ENCODE assay signal across 7 mouse cellular contexts in the genomic region with DNA sequence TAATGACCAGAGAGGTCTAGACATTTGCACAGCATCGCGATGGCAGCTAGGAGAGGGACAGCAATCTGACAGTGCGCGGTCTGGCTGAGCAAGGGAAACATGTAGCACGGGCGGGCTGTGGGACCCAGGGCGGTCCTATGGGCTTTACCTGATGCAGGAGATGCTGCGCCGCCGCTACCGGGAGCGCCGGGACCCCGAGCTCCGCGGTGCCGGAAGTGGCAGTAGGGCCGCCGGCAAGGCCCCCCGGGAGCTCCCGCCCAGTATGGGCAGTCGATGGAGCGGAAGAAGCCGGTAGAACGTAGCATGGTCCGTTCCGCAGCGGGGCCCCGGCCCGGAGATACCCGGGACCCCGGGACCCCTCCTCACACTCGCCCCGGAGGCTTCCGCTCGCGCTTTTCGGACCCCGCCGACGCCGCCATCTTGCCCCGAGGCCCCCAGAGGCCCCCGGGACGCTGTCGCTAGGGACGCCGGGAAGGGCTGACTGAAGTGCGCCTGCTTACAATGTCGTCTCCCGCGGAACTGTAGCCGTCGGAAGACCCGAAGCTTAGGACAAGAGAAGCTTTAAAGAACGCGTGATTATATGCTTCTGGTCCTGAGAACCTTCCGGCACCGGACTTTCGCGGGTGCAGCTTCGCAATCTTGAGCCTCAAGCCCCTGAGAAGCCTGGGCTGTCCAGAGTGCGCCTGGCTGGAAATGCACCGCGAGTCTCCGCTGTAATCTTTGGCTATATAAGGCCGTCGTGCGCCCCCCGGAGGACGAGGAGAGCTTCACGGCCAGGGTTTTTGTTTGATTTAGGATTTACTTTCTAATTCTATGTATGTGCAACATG. TPM values are rescaled to one million over a fixed set of nuclear protein-coding genes. Genes with fewer than 3 reads are reported as not detected.
DNase-seq lines count a peak whose midpoint lies in the region; ATAC-seq and TF ChIP-seq lines count a peak whose summit lies in the region.

A gene (minus strand): TSS at position 445 of the 829 bp plus-strand sequence.

- TF ChIP-seq CTCF in intestine, postnatal 0 days (IDR thresholded peaks at IDR 0.05; ENCODE audit: low read depth): peak; percentile 89
- TF ChIP-seq CTCF in small intestine, adult 2 months (IDR thresholded peaks at IDR 0.05; ENCODE audit: extremely low read depth, insufficient read length, insufficient replicate concordance, low read depth, low read length): peak; percentile 85

- DNase-seq in adrenal gland, postnatal 10 days: peak; percentile 95
- DNase-seq in embryonic facial prominence, embryonic 10.5 days (ENCODE audit: low spot score): peak; percentile 93
- no peak for DNase-seq in gonadal fat pad, adult 2 months (ENCODE audit: low read depth)
- peak; percentile 94 for DNase-seq in left cerebral cortex, postnatal 4 days

- H3K9me3 ChIP-seq in embryonic facial prominence, embryonic 10.5 days: no peaks in the 10 kb centered on the region
- H3K9me3 ChIP-seq in intestine, postnatal 0 days (ENCODE audit: control insufficient read depth): no peaks in the 10 kb centered on the region
- no peaks in the 10 kb centered on the region for H3K9me3 ChIP-seq in midbrain, embryonic 12.5 days

- intact Hi-C loops in left cerebral cortex, postnatal 4 days (cut with DNase I): loop anchor here (5.0 kb wide), 1 partner anchor 114 kb away; no protein-coding TSS in a partner anchor

- ATAC-seq in intestine, postnatal 0 days: peak; percentile 79
- peak; percentile 70 for ATAC-seq in midbrain, embryonic 12.5 days (ENCODE audit: low FRiP score, low read depth)

- no peak; the same call in none of the 2 replicates for TF ChIP-seq POLR2A in small intestine, adult 2 months (IDR thresholded peaks at IDR 0.05; ENCODE audit: low read depth, low read length)

- H3K9ac ChIP-seq in intestine, postnatal 0 days (ENCODE audit: low read depth, low read length): peak within 1 kb of the TSS; percentile 99
- H3K9ac ChIP-seq in midbrain, embryonic 12.5 days (replicated peaks): peak within 1 kb of the TSS; percentile 89

- H3K4me1 ChIP-seq in embryonic facial prominence, embryonic 10.5 days: peaks cover 44% of the 10 kb centered on the region
- 0 out of 2 replicates have a peak, but pooled peaks cover 6% of the 10 kb centered on the region for H3K4me1 ChIP-seq in intestine, postnatal 0 days (replicated peaks; ENCODE audit: control insufficient read depth, insufficient read depth, low read length)
- H3K4me1 ChIP-seq in midbrain, embryonic 12.5 days: peaks cover 45% of the 10 kb centered on the region
- peaks cover 14% of the 10 kb centered on the region for H3K4me1 ChIP-seq in small intestine, adult 2 months (ENCODE audit: control insufficient read depth, insufficient read depth, insufficient read length, low read length)

- H3K27ac ChIP-seq in embryonic facial prominence, embryonic 10.5 days (replicated peaks): peak within 1 kb of the TSS; percentile 99
- peak within 1 kb of the TSS; percentile 89 for H3K27ac ChIP-seq in intestine, postnatal 0 days (ENCODE audit: low read depth, low read length)
- H3K27ac ChIP-seq in midbrain, embryonic 12.5 days (replicated peaks): peak within 1 kb of the TSS; percentile 87
- peak within 1 kb of the TSS; percentile 88 for H3K27ac ChIP-seq in small intestine, adult 2 months (ENCODE audit: insufficient read depth, low read depth, low read length)

- H3K27me3 ChIP-seq in embryonic facial prominence, embryonic 10.5 days (replicated peaks; ENCODE audit: low read depth, poor library complexity, severe bottlenecking): no peaks in the 10 kb centered on the region
- H3K27me3 ChIP-seq in intestine, postnatal 0 days (replicated peaks; ENCODE audit: control insufficient read depth, insufficient read depth, low read length): no peaks in the 10 kb centered on the region
- H3K27me3 ChIP-seq in midbrain, embryonic 12.5 days: no peaks in the 10 kb centered on the region
- H3K27me3 ChIP-seq in small intestine, adult 2 months (ENCODE audit: control insufficient read depth, insufficient read depth, low read length): no peaks in the 10 kb centered on the region

- under 1% methylated on average over 72 of the region's 72 CpGs for WGBS in embryonic facial prominence, embryonic 10.5 days
- WGBS in intestine, postnatal 0 days: under 1% methylated on average over 67 of the region's 72 CpGs
- WGBS in midbrain, embryonic 12.5 days: under 1% methylated on average over 71 of the region's 72 CpGs
- under 1% methylated on average over 72 of the region's 72 CpGs for WGBS in small intestine, adult 2 months

- H3K36me3 ChIP-seq in embryonic facial prominence, embryonic 10.5 days (replicated peaks): peaks cover 5% of the 10 kb centered on the region; the same call in 1 of the 2 replicates
- no peaks in the 10 kb centered on the region for H3K36me3 ChIP-seq in intestine, postnatal 0 days (ENCODE audit: control insufficient read depth, insufficient read depth)
- H3K36me3 ChIP-seq in midbrain, embryonic 12.5 days: no peaks in the 10 kb centered on the region
- H3K36me3 ChIP-seq in small intestine, adult 2 months (ENCODE audit: control insufficient read depth, insufficient read depth, low read length): no peaks in the 10 kb centered on the region

- H3K4me2 ChIP-seq in intestine, postnatal 0 days (replicated peaks; ENCODE audit: low read depth): peak within 1 kb of the TSS; percentile 75
- peak within 1 kb of the TSS; percentile 93 for H3K4me2 ChIP-seq in midbrain, embryonic 12.5 days (replicated peaks)

- peak within 1 kb of the TSS; percentile 100 for H3K4me3 ChIP-seq in embryonic facial prominence, embryonic 10.5 days
- H3K4me3 ChIP-seq in intestine, postnatal 0 days (ENCODE audit: low read depth, low read length): peak within 1 kb of the TSS; percentile 100
- peak within 1 kb of the TSS; percentile 95 for H3K4me3 ChIP-seq in midbrain, embryonic 12.5 days
- peak within 1 kb of the TSS; percentile 86 for H3K4me3 ChIP-seq in small intestine, adult 2 months (ENCODE audit: low read depth, low read length)

RNA-seq across cellular contexts. Expression of the gene that starts here (rescaled TPM):
- 10 to 100 TPM; 31.9 to 44.5 TPM for total RNA-seq in adrenal gland, postnatal 10 days (2021)
- 34.7 and 35.0 TPM in 2 replicates for polyA plus RNA-seq in embryonic facial prominence, embryonic 10.5 days (2016; fragmentation: Nextera tagmentation; extraction: Ambion mirVana)
- 35.3 and 36.9 TPM in 2 replicates for polyA plus RNA-seq in gonadal fat pad, adult 2 months (2012; rRNA removed)
- polyA plus RNA-seq in intestine, postnatal 0 days (2015; fragmentation: Nextera tagmentation; extraction: Ambion mirVana): 9.1 and 10.1 TPM in 2 replicates
- 10 to 100 TPM; 65.2 to 67.5 TPM for total RNA-seq in left cerebral cortex, postnatal 4 days (2021)
- 36.5 and 37.3 TPM in 2 replicates for polyA plus RNA-seq in midbrain, embryonic 12.5 days (2016; fragmentation: Nextera tagmentation; extraction: Ambion mirVana)
- polyA plus RNA-seq in small intestine, adult 2 months (2012; rRNA removed): 33.1 and 63.7 TPM in 2 replicates
